ENCODE assay signal across 20 mouse cellular contexts in genomic region chr2:155636881-155637280, GRCm38 (mm10).
"Had no signal": no experiment of that assay in that cellular context is flagged by ENCODE, and none has a peak within 500 bp of the region (broad histone marks: within the 10 kb centered on the region; RNA-seq: fewer than 3 reads in every experiment).

No protein-coding gene starts in this region.

- H3K9ac ChIP-seq: hindbrain, embryonic 13.5 days; hindbrain, embryonic 15.5 days; kidney, embryonic 15.5 days; limb, embryonic 13.5 days; limb, embryonic 15.5 days; liver, embryonic 12.5 days; liver, embryonic 14.5 days had no signal

- H3K4me3 ChIP-seq: hindbrain, embryonic 13.5 days; hindbrain, embryonic 15.5 days; kidney, embryonic 15.5 days; limb, embryonic 13.5 days; limb, embryonic 15.5 days; liver, embryonic 12.5 days had no signal

- DNase-seq: gastrocnemius, postnatal 14 days; gastrocnemius, postnatal 36 days; heart, adult 18-20 months; heart, postnatal 10 days; heart, postnatal 36 days; kidney, adult 11 months; kidney, adult 9 months; kidney, postnatal 14 days; layer of hippocampus, adult 9-11 months; layer of hippocampus, postnatal 36 days; left cerebral cortex, postnatal 4 days had no signal

- H3K27ac ChIP-seq: hindbrain, embryonic 13.5 days; hindbrain, embryonic 15.5 days; hindbrain, postnatal 0 days; kidney, embryonic 15.5 days; kidney, postnatal 0 days; limb, embryonic 13.5 days; limb, embryonic 15.5 days; liver, embryonic 12.5 days; liver, embryonic 14.5 days had no signal

- H3K4me1 ChIP-seq: limb, embryonic 13.5 days; limb, embryonic 15.5 days; liver, embryonic 12.5 days had no signal
